Mouse (Mus musculus) myocyte (in vitro differentiated cells): ENCODE measurements around the gene Sec62. TPM values are rescaled to one million over a fixed set of nuclear protein-coding genes. Genes with fewer than 3 reads are reported as not detected.

Source experiments
- H3K27me3 ChIP-seq: one replicate; pipeline ENCODE4 v1.6.1; 2011; ENCODE audit not compliant: control insufficient read depth, insufficient read depth, insufficient read length
- H3K36me3 ChIP-seq: one replicate; pipeline ENCODE4 v1.6.1; 2011; ENCODE audit not compliant: control insufficient read depth, insufficient read depth
- H3K4me2 ChIP-seq: one replicate; pipeline ENCODE4 v1.6.1; 2011; ENCODE audit warnings: low read depth, control low read depth
- H3K4me3 ChIP-seq: one replicate; pipeline ENCODE4 v1.5.1; 2011; ENCODE audit warnings: mild to moderate bottlenecking, control low read depth, moderate library complexity
- H3K79me2 ChIP-seq: one replicate; pipeline ENCODE4 v1.6.1; 2011; ENCODE audit not compliant: control insufficient read depth, insufficient read depth
- H3ac ChIP-seq: one replicate; pipeline ENCODE4 v1.6.1; 2011; ENCODE audit not compliant: control insufficient read depth, insufficient read length
- CEBPB ChIP-seq: IDR thresholded peaks from 2 replicates; pipeline ENCODE4 v1.6.1; 2011; ENCODE audit warnings: mild to moderate bottlenecking, moderate library complexity; ENCODE audit not compliant: poor library complexity, insufficient read depth, severe bottlenecking
- E2F4 ChIP-seq: IDR thresholded peaks from one replicate; pipeline ENCODE4 v1.6.1; 2011; ENCODE audit warnings: mild to moderate bottlenecking, control low read depth, moderate library complexity; ENCODE audit not compliant: insufficient read depth
- MAX ChIP-seq: IDR thresholded peaks from one replicate; pipeline ENCODE4 v1.6.1; 2011; ENCODE audit warnings: low read depth, mild to moderate bottlenecking, control low read depth
- MYOD1 ChIP-seq, 3 experiments: IDR thresholded peaks; one replicate each; pipeline ENCODE4 v1.6.1; 2011; ENCODE audit warnings: control low read depth in 2 of 3, low read depth in 2 of 3, mild to moderate bottlenecking in 2 of 3, moderate library complexity in 1 of 3; ENCODE audit not compliant: insufficient read length in 2 of 3, control insufficient read depth in 1 of 3
- MYOG ChIP-seq, 3 experiments: IDR thresholded peaks; one replicate each; pipeline ENCODE4 v1.6.1; 2011; ENCODE audit warnings: control low read depth in 2 of 3, low read depth in 2 of 3, mild to moderate bottlenecking in 2 of 3; ENCODE audit not compliant: insufficient read length in 2 of 3, control insufficient read depth in 1 of 3, insufficient read depth in 1 of 3
- POLR2A ChIP-seq: IDR thresholded peaks from one replicate; pipeline ENCODE4 v1.6.1; 2011; ENCODE audit warnings: low read depth, mild to moderate bottlenecking, control low read depth, moderate library complexity; ENCODE audit not compliant: insufficient read length
- POLR2AphosphoS2 ChIP-seq: IDR thresholded peaks from one replicate; pipeline ENCODE4 v1.6.1; 2011; ENCODE audit warnings: low read depth, control low read depth; ENCODE audit not compliant: insufficient read length
- REST ChIP-seq: IDR thresholded peaks from one replicate; pipeline ENCODE4 v1.6.1; 2011; ENCODE audit warnings: mild to moderate bottlenecking, control low read depth, moderate library complexity; ENCODE audit not compliant: insufficient read depth, insufficient read length
- SRF ChIP-seq: IDR thresholded peaks from one replicate; pipeline ENCODE4 v1.6.1; 2011; ENCODE audit warnings: low read depth; ENCODE audit not compliant: control insufficient read depth, insufficient read length
- TCF12 ChIP-seq: IDR thresholded peaks from one replicate; pipeline ENCODE4 v1.6.1; 2011; ENCODE audit warnings: mild to moderate bottlenecking, control low read depth; ENCODE audit not compliant: poor library complexity, insufficient read depth, severe bottlenecking
- TCF3 ChIP-seq: IDR thresholded peaks from one replicate; pipeline ENCODE4 v1.6.1; 2011; ENCODE audit warnings: low read depth, control low read depth; ENCODE audit not compliant: insufficient read length
- USF1 ChIP-seq: IDR thresholded peaks from one replicate; pipeline ENCODE4 v1.6.1; 2011; ENCODE audit warnings: low read depth, mild to moderate bottlenecking, control low read depth, moderate library complexity
- polyA plus RNA-seq: library from polyadenylated mRNA; unstranded; fragments of >200 nt; fragmentation: generic; extraction: Trizol; gene quantifications from one replicate; pipeline ENCODE4 v1.2.1, GENCODE M21; 2012; ENCODE audit warnings: missing spikeins

Sec62 gene
- polyA plus RNA-seq, 1 experiment = 19.5 TPM

DNA sequence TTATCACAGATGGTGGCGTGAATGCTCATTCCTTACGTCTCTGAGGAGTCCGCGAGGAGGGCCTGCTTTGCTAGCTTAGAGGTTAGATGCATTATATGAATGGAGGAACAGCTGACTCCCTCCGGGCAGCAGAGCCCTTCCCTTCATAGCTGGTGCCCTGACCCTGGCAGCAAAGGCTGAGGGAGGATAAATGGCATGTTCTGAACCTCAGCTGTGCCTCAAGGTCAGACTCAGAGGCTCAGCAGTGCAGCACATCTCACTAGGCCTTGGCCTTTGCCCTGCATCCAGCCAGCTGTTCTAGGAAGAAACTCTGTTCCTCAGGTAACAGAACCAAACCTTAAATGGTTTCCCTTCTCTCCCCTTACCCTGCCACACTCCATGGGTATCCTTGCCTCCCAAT is 75.5 kb downstream of the Sec62 start:
- H3K4me3 ChIP-seq = no peak overlapping the region
- H3K4me2 ChIP-seq = no peak overlapping the region
- no peak overlapping the region for H3ac ChIP-seq
- no peaks in the 10 kb centered on the region for H3K27me3 ChIP-seq
- TF ChIP-seq E2F4 = no peak
- TF ChIP-seq REST = no peak
- TF ChIP-seq POLR2A = no peak
- no peak for TF ChIP-seq CEBPB
- TF ChIP-seq POLR2AphosphoS2 = no peak
- TF ChIP-seq SRF = no peak
- no peak for TF ChIP-seq MAX
- TF ChIP-seq TCF12 = no peak
- TF ChIP-seq TCF3 = no peak
- TF ChIP-seq MYOD1 (IDR thresholded peaks at IDR 0.05; ENCODE audit: control insufficient read depth in 1 of 3, insufficient read length in 2 of 3, low read depth in 2 of 3) = no peak
- TF ChIP-seq USF1 = no peak
- TF ChIP-seq MYOG (IDR thresholded peaks at IDR 0.05; ENCODE audit: control insufficient read depth in 1 of 3, insufficient read depth in 1 of 3, insufficient read length in 2 of 3, low read depth in 2 of 3) = no peak
- H3K79me2 ChIP-seq = no peaks in the 10 kb centered on the region
- no peaks in the 10 kb centered on the region for H3K36me3 ChIP-seq

GRCm38 (mm10) chr3:30868625-30869024 is 76.0 kb downstream of the Sec62 start:
- Histone ChIP-seq H3K36me3 (no peaks in the 10 kb centered on the region), H3K4me3 (no peak overlapping the region), H3K27me3 (no peaks in the 10 kb centered on the region), H3K79me2 (no peaks in the 10 kb centered on the region), H3K4me2 (no peak overlapping the region), H3ac (no peak overlapping the region)
- no peak for TF ChIP-seq SRF
- no peak for TF ChIP-seq REST
- no peak for TF ChIP-seq POLR2A
- no peak for TF ChIP-seq TCF3
- TF ChIP-seq TCF12 = no peak
- no peak for TF ChIP-seq MAX

DNA sequence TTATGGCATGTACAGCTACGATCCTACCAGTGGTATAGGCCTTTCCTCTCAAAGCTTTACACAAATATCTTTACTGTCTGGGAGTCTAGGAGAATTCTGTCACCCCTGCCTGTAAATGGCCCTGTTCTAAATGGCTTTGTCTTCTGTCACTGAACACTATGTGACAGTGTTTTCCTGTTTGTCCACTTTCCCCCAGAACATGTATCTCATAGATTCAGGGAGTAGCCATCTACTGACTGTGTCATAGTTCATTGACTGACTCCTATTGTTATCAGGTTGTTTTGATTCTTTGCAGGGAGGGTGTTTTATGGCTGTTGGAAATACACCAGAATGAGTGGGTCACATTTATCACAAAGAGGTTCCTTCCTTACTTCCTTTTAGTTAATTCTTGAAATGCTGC is 77.3 kb downstream of the Sec62 start:
- H3ac ChIP-seq = no peak overlapping the region
- no peak overlapping the region for H3K4me3 ChIP-seq
- TF ChIP-seq E2F4 (no peak), MAX (no peak), POLR2A (no peak), SRF (no peak), MYOG (IDR thresholded peaks at IDR 0.05; ENCODE audit: control insufficient read depth in 1 of 3, insufficient read depth in 1 of 3, insufficient read length in 2 of 3, low read depth in 2 of 3) (no peak), CEBPB (no peak), TCF3 (no peak), MYOD1 (IDR thresholded peaks at IDR 0.05; ENCODE audit: control insufficient read depth in 1 of 3, insufficient read length in 2 of 3, low read depth in 2 of 3) (no peak), USF1 (no peak), TCF12 (no peak), POLR2AphosphoS2 (no peak), REST (no peak)
- H3K27me3 ChIP-seq = no peaks in the 10 kb centered on the region
- no peaks in the 10 kb centered on the region for H3K79me2 ChIP-seq
- no peaks in the 10 kb centered on the region for H3K36me3 ChIP-seq
- H3K4me2 ChIP-seq = no peak overlapping the region

Other genes starting within 250 kb of the Sec62 start
- gene Mecom, start 244.9 kb upstream of the Sec62 start, polyA plus RNA-seq = 1.8 TPM
- gene Actrt3, start 192.9 kb upstream of the Sec62 start, polyA plus RNA-seq = not detected
- 4.7 TPM for gene Mynn, start 190.8 kb upstream of the Sec62 start, polyA plus RNA-seq
- gene Lrriq4, start 148.4 kb upstream of the Sec62 start, polyA plus RNA-seq = not detected
- not detected for gene Lrrc34, start 145.0 kb upstream of the Sec62 start, polyA plus RNA-seq
- not detected for gene Lrrc31, start 93.0 kb upstream of the Sec62 start, polyA plus RNA-seq
- gene Samd7, start 46.6 kb upstream of the Sec62 start, polyA plus RNA-seq = not detected
- 0.05 TPM for gene Gpr160, start 63.1 kb downstream of the Sec62 start, polyA plus RNA-seq
- 4.8 TPM for gene Phc3, start 176.5 kb downstream of the Sec62 start, polyA plus RNA-seq
- 10.8 TPM for gene Prkci, start 202.9 kb downstream of the Sec62 start, polyA plus RNA-seq